Mouse (Mus musculus): ENCODE results near the gene Cnpy1. TPM values are rescaled to one million over a fixed set of nuclear protein-coding genes. Genes with fewer than 3 reads are reported as not detected.

Cnpy1 gene
- polyA plus RNA-seq, 1 experiment, result not detected

GRCm38 (mm10) chr5:28169166-28169801 lies 76.3 kb downstream of the Cnpy1 start:
- no peak overlapping the region for H3K4me3 ChIP-seq
- peaks cover 79% of the 10 kb centered on the region for H3K27me3 ChIP-seq (ENCODE audit: control insufficient read depth, insufficient read depth, insufficient read length)
- H3K36me3 ChIP-seq (ENCODE audit: control insufficient read depth, insufficient read depth), result no peaks in the 10 kb centered on the region
- H3K4me2 ChIP-seq (ENCODE audit: low read depth), result no peak overlapping the region
- TF ChIP-seq MAX (IDR thresholded peaks at IDR 0.05; ENCODE audit: low read depth), result no peak
- TF ChIP-seq TCF3 (IDR thresholded peaks at IDR 0.05; ENCODE audit: insufficient read length, low read depth), result no peak
- H3K79me2 ChIP-seq (ENCODE audit: control insufficient read depth, insufficient read depth), result no peaks in the 10 kb centered on the region
- H3ac ChIP-seq (ENCODE audit: control insufficient read depth, insufficient read length), result no peak overlapping the region

GRCm38 (mm10) chr5:28168253-28169165 lies 77.1 kb downstream of the Cnpy1 start:
- no peak overlapping the region for H3K4me3 ChIP-seq
- TF ChIP-seq MYOG (IDR thresholded peaks at IDR 0.05; ENCODE audit: control insufficient read depth in 1 of 3, insufficient read depth in 1 of 3, insufficient read length in 2 of 3, low read depth in 2 of 3) (no peak), MYOD1 (IDR thresholded peaks at IDR 0.05; ENCODE audit: control insufficient read depth in 1 of 3, insufficient read length in 2 of 3, low read depth in 2 of 3) (no peak), MAX (IDR thresholded peaks at IDR 0.05; ENCODE audit: low read depth) (no peak), POLR2AphosphoS2 (IDR thresholded peaks at IDR 0.05; ENCODE audit: insufficient read length, low read depth) (no peak), E2F4 (IDR thresholded peaks at IDR 0.05; ENCODE audit: insufficient read depth) (no peak), TCF3 (IDR thresholded peaks at IDR 0.05; ENCODE audit: insufficient read length, low read depth) (no peak), TCF12 (IDR thresholded peaks at IDR 0.05; ENCODE audit: insufficient read depth, poor library complexity, severe bottlenecking) (no peak)
- H3K79me2 ChIP-seq (ENCODE audit: control insufficient read depth, insufficient read depth), result no peaks in the 10 kb centered on the region
- H3K4me2 ChIP-seq (ENCODE audit: low read depth), result no peak overlapping the region
- H3K27me3 ChIP-seq (ENCODE audit: control insufficient read depth, insufficient read depth, insufficient read length), result peaks cover 78% of the 10 kb centered on the region
- H3K36me3 ChIP-seq (ENCODE audit: control insufficient read depth, insufficient read depth), result no peaks in the 10 kb centered on the region
- no peak overlapping the region for H3ac ChIP-seq (ENCODE audit: control insufficient read depth, insufficient read length)

GRCm38 (mm10) chr5:28167611-28168252 lies 77.9 kb downstream of the Cnpy1 start:
- Histone ChIP-seq H3K27me3 (ENCODE audit: control insufficient read depth, insufficient read depth, insufficient read length) (peaks cover 73% of the 10 kb centered on the region), H3K36me3 (ENCODE audit: control insufficient read depth, insufficient read depth) (no peaks in the 10 kb centered on the region), H3K79me2 (ENCODE audit: control insufficient read depth, insufficient read depth) (no peaks in the 10 kb centered on the region), H3K4me3 (no peak overlapping the region), H3K4me2 (ENCODE audit: low read depth) (no peak overlapping the region), H3ac (ENCODE audit: control insufficient read depth, insufficient read length) (no peak overlapping the region)
- TF ChIP-seq TCF12 (IDR thresholded peaks at IDR 0.05; ENCODE audit: insufficient read depth, poor library complexity, severe bottlenecking), result no peak
- TF ChIP-seq CEBPB (IDR thresholded peaks at IDR 0.05; ENCODE audit: insufficient read depth, poor library complexity, severe bottlenecking), result no peak
- TF ChIP-seq POLR2AphosphoS2 (IDR thresholded peaks at IDR 0.05; ENCODE audit: insufficient read length, low read depth), result no peak
- TF ChIP-seq POLR2A (IDR thresholded peaks at IDR 0.05; ENCODE audit: insufficient read length, low read depth), result no peak
- TF ChIP-seq USF1 (IDR thresholded peaks at IDR 0.05; ENCODE audit: low read depth), result no peak
- TF ChIP-seq MYOG (IDR thresholded peaks at IDR 0.05; ENCODE audit: control insufficient read depth in 1 of 3, insufficient read depth in 1 of 3, insufficient read length in 2 of 3, low read depth in 2 of 3), result no peak
- no peak for TF ChIP-seq MYOD1 (IDR thresholded peaks at IDR 0.05; ENCODE audit: control insufficient read depth in 1 of 3, insufficient read length in 2 of 3, low read depth in 2 of 3)
- TF ChIP-seq REST (IDR thresholded peaks at IDR 0.05; ENCODE audit: insufficient read depth, insufficient read length), result no peak
- TF ChIP-seq SRF (IDR thresholded peaks at IDR 0.05; ENCODE audit: control insufficient read depth, insufficient read length, low read depth), result no peak
- TF ChIP-seq TCF3 (IDR thresholded peaks at IDR 0.05; ENCODE audit: insufficient read length, low read depth), result no peak
- no peak for TF ChIP-seq E2F4 (IDR thresholded peaks at IDR 0.05; ENCODE audit: insufficient read depth)
- TF ChIP-seq MAX (IDR thresholded peaks at IDR 0.05; ENCODE audit: low read depth), result no peak

GRCm38 (mm10) chr5:28166256-28167231 lies 79.1 kb downstream of the Cnpy1 start:
- H3K4me3 ChIP-seq, result no peak overlapping the region
- no peak overlapping the region for H3K4me2 ChIP-seq (ENCODE audit: low read depth)
- H3K27me3 ChIP-seq (ENCODE audit: control insufficient read depth, insufficient read depth, insufficient read length), result peaks cover 79% of the 10 kb centered on the region
- no peak overlapping the region for H3ac ChIP-seq (ENCODE audit: control insufficient read depth, insufficient read length)
- no peaks in the 10 kb centered on the region for H3K79me2 ChIP-seq (ENCODE audit: control insufficient read depth, insufficient read depth)
- H3K36me3 ChIP-seq (ENCODE audit: control insufficient read depth, insufficient read depth), result no peaks in the 10 kb centered on the region
- TF ChIP-seq TCF3 (IDR thresholded peaks at IDR 0.05; ENCODE audit: insufficient read length, low read depth) (no peak), POLR2A (IDR thresholded peaks at IDR 0.05; ENCODE audit: insufficient read length, low read depth) (no peak), CEBPB (IDR thresholded peaks at IDR 0.05; ENCODE audit: insufficient read depth, poor library complexity, severe bottlenecking) (no peak), TCF12 (IDR thresholded peaks at IDR 0.05; ENCODE audit: insufficient read depth, poor library complexity, severe bottlenecking) (no peak), MYOD1 (IDR thresholded peaks at IDR 0.05; ENCODE audit: control insufficient read depth in 1 of 3, insufficient read length in 2 of 3, low read depth in 2 of 3) (no peak), USF1 (IDR thresholded peaks at IDR 0.05; ENCODE audit: low read depth) (no peak), MAX (IDR thresholded peaks at IDR 0.05; ENCODE audit: low read depth) (no peak)

Measured in myocyte (in vitro differentiated cells).